In genomic region chr2:135029288-135029687, GRCm38 (mm10) we compare ENCODE assay signal across 9 mouse cellular contexts.
DNase-seq lines count a peak whose midpoint lies in the region; ATAC-seq and TF ChIP-seq lines count a peak whose summit lies in the region.
"Had no signal": no experiment of that assay in that cellular context is flagged by ENCODE, and none has a peak within 500 bp of the region (broad histone marks: within the 10 kb centered on the region; RNA-seq: fewer than 3 reads in every experiment).

No protein-coding gene starts in this region.

- 40% methylated on average over 5 of the region's 5 CpGs for WGBS in lung, embryonic 15.5 days
- 15% methylated on average over 5 of the region's 5 CpGs for WGBS in forebrain, embryonic 15.5 days
- WGBS in midbrain, embryonic 10.5 days, result 48% methylated on average over 5 of the region's 5 CpGs
- WGBS in stomach, postnatal 0 days, result 36% methylated on average over 5 of the region's 5 CpGs

- H3K9ac ChIP-seq in lung, embryonic 15.5 days, result no peak overlapping the region
- H3K9ac ChIP-seq in forebrain, embryonic 15.5 days (replicated peaks), result no peak overlapping the region
- no peak overlapping the region for H3K9ac ChIP-seq in stomach, postnatal 0 days (ENCODE audit: low read length)

- H3K9me3 ChIP-seq in lung, embryonic 15.5 days, result no peaks in the 10 kb centered on the region
- no peaks in the 10 kb centered on the region for H3K9me3 ChIP-seq in forebrain, embryonic 15.5 days
- H3K9me3 ChIP-seq in midbrain, embryonic 10.5 days (replicated peaks), result no peaks in the 10 kb centered on the region
- 0 out of 2 replicates have a peak, but pooled peaks cover 2% of the 10 kb centered on the region for H3K9me3 ChIP-seq in stomach, postnatal 0 days (ENCODE audit: control insufficient read depth, low read length)

- peak overlapping the region; percentile 22; the same call in 1 of the 2 replicates for H3K4me2 ChIP-seq in lung, embryonic 15.5 days
- peak overlapping the region; percentile 18 for H3K4me2 ChIP-seq in forebrain, embryonic 15.5 days (replicated peaks)
- H3K4me2 ChIP-seq in stomach, postnatal 0 days (replicated peaks; ENCODE audit: low read depth), result no peak overlapping the region

- no peaks in the 10 kb centered on the region for H3K36me3 ChIP-seq in lung, embryonic 15.5 days
- no peaks in the 10 kb centered on the region for H3K36me3 ChIP-seq in forebrain, embryonic 15.5 days
- no peaks in the 10 kb centered on the region for H3K36me3 ChIP-seq in midbrain, embryonic 10.5 days
- no peaks in the 10 kb centered on the region for H3K36me3 ChIP-seq in stomach, postnatal 0 days (ENCODE audit: control insufficient read depth, insufficient read depth, low read length)

- no peak for TF ChIP-seq CTCF in stomach, postnatal 0 days (IDR thresholded peaks at IDR 0.05; ENCODE audit: low read depth)

- DNase-seq in lung, postnatal 14 days, result no peak
- DNase-seq in midbrain, embryonic 10.5 days (ENCODE audit: low spot score), result no peak
- DNase-seq in stomach, postnatal 0 days (ENCODE audit: low spot score), result no peak
- no peak for DNase-seq in adrenal gland, postnatal 14 days
- no peak for DNase-seq in gastrocnemius, postnatal 10 days
- DNase-seq: lung, postnatal 4 days had no signal

- no peak for TF ChIP-seq EP300 in stomach, postnatal 0 days (optimal IDR thresholded peaks at IDR 0.05)

- H3K27me3 ChIP-seq in lung, embryonic 15.5 days, result no peaks in the 10 kb centered on the region
- no peaks in the 10 kb centered on the region for H3K27me3 ChIP-seq in forebrain, embryonic 15.5 days
- no peaks in the 10 kb centered on the region for H3K27me3 ChIP-seq in midbrain, embryonic 10.5 days (ENCODE audit: low read depth, poor library complexity, severe bottlenecking)
- H3K27me3 ChIP-seq in stomach, postnatal 0 days (ENCODE audit: control insufficient read depth, insufficient read depth, low read length), result no peaks in the 10 kb centered on the region
- H3K27me3 ChIP-seq: CH12.LX had no signal

- peak overlapping the region; percentile 44 for H3K27ac ChIP-seq in lung, embryonic 15.5 days
- H3K27ac ChIP-seq in forebrain, embryonic 15.5 days (replicated peaks), result peak overlapping the region; percentile 42; the same call in 1 of the 2 replicates
- H3K27ac ChIP-seq in midbrain, embryonic 10.5 days (replicated peaks), result peak overlapping the region; percentile 47
- no peak overlapping the region; the same call in 1 of the 2 replicates for H3K27ac ChIP-seq in stomach, postnatal 0 days (replicated peaks)

- peaks cover 11% of the 10 kb centered on the region for H3K4me1 ChIP-seq in lung, embryonic 15.5 days
- H3K4me1 ChIP-seq in forebrain, embryonic 15.5 days, result peaks cover 10% of the 10 kb centered on the region
- peaks cover 15% of the 10 kb centered on the region for H3K4me1 ChIP-seq in midbrain, embryonic 10.5 days
- H3K4me1 ChIP-seq in stomach, postnatal 0 days (replicated peaks; ENCODE audit: control insufficient read depth, insufficient read depth), result no peaks in the 10 kb centered on the region

- ATAC-seq in lung, embryonic 15.5 days (ENCODE audit: borderline replicate concordance, extremely low read depth, low FRiP score, low TSS enrichment), result peak; percentile 59; the same call in 1 of the 2 replicates
- ATAC-seq in forebrain, embryonic 15.5 days (replicated peaks), result peak; percentile 65
- ATAC-seq in stomach, postnatal 0 days (ENCODE audit: low FRiP score, low TSS enrichment), result peak; percentile 35; the same call in 1 of the 2 replicates

- no peak overlapping the region for H3K4me3 ChIP-seq in lung, embryonic 15.5 days
- H3K4me3 ChIP-seq in forebrain, embryonic 15.5 days, result no peak overlapping the region
- H3K4me3 ChIP-seq in midbrain, embryonic 10.5 days, result no peak overlapping the region
- no peak overlapping the region for H3K4me3 ChIP-seq in stomach, postnatal 0 days (ENCODE audit: low read depth, low read length)
